Mouse (Mus musculus): Measurements from ENCODE around the gene Masp1.

DNA sequence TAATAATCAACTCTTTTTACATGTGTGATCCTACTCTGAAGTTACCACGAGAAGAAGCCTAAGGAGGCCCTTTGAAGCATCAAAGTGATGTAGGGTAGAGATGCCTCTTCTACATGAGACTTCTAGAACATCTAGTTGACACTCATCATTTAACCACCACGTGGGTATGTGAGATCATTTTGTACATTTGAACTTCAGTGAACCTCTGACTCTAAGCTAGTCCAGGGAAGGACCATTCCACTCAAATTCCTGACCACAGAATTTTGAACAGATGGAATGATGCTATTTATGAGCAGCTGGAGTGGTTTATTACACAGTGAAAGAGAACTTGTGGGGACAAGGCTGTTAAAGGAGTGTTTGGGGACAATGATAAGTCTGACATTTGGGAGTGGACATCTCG lies 18.1 kb downstream of the Masp1 start:
- TF ChIP-seq HCFC1 (IDR thresholded peaks at IDR 0.05; ENCODE audit: borderline replicate concordance, insufficient read depth, low read length) (no peak), CHD2 (IDR thresholded peaks at IDR 0.05; ENCODE audit: low read depth, low read length) (no peak), ZC3H11A (IDR thresholded peaks at IDR 0.05; ENCODE audit: borderline replicate concordance, low read depth, low read length) (no peak), ZNF384 (IDR thresholded peaks at IDR 0.05; ENCODE audit: low read depth, low read length) (no peak), MAFK (IDR thresholded peaks at IDR 0.05; ENCODE audit: insufficient read depth, low read depth, low read length) (no peak)
